Mouse (Mus musculus): ENCODE results near the gene Nqo1.

Nqo1 gene

GRCm38 (mm10) chr8:107403038-107403781 lies at the start of gene Nqo1:
Gene Nqo1 (minus strand): TSS chr8:107403206.
- DNase-seq (ENCODE audit: low read depth) = peak; percentile 74

- no peak for DNase-seq (ENCODE audit: low read depth)
Measured at GRCm38 (mm10) chr8:107451414-107452066, 48.5 kb upstream of the Nqo1 start.

- peak; percentile 42 for DNase-seq (ENCODE audit: low read depth)
Measured at GRCm38 (mm10) chr8:107449655-107450054, 46.6 kb upstream of the Nqo1 start.

- DNase-seq (ENCODE audit: low read depth) = no peak
Measured at GRCm38 (mm10) chr8:107449130-107449529, 46.1 kb upstream of the Nqo1 start.

- DNase-seq (ENCODE audit: low read depth) = peak; percentile 39
Measured at GRCm38 (mm10) chr8:107448382-107448889, 45.4 kb upstream of the Nqo1 start.

GRCm38 (mm10) chr8:107447713-107448112 lies 44.7 kb upstream of the Nqo1 start:
- DNase-seq (ENCODE audit: low read depth) = no peak

GRCm38 (mm10) chr8:107444626-107445025 lies 41.6 kb upstream of the Nqo1 start:
- DNase-seq (ENCODE audit: low read depth) = no peak

- DNase-seq (ENCODE audit: low read depth) = no peak
Measured at GRCm38 (mm10) chr8:107439880-107440625, 37.0 kb upstream of the Nqo1 start.

- no peak for DNase-seq (ENCODE audit: low read depth)
Measured at GRCm38 (mm10) chr8:107437711-107438110, 34.7 kb upstream of the Nqo1 start.

- peak; percentile 70 for DNase-seq (ENCODE audit: low read depth)
Measured at GRCm38 (mm10) chr8:107436841-107437421, 33.9 kb upstream of the Nqo1 start.

- DNase-seq (ENCODE audit: low read depth) = peak; percentile 87
Measured at GRCm38 (mm10) chr8:107435962-107436831, 33.2 kb upstream of the Nqo1 start, which contains the start of gene Wwp2. Gene Wwp2 (plus strand): TSS chr8:107436365.

- DNase-seq (ENCODE audit: low read depth) = no peak
Measured at GRCm38 (mm10) chr8:107435421-107435961, 32.5 kb upstream of the Nqo1 start.

- DNase-seq (ENCODE audit: low read depth) = no peak
Measured at GRCm38 (mm10) chr8:107430821-107431220, 27.8 kb upstream of the Nqo1 start.

- no peak for DNase-seq (ENCODE audit: low read depth)
Measured at GRCm38 (mm10) chr8:107425230-107425597, 22.2 kb upstream of the Nqo1 start.

GRCm38 (mm10) chr8:107424597-107425229 lies 21.7 kb upstream of the Nqo1 start, which contains the start of gene Nob1:
Gene Nob1 (minus strand): TSS chr8:107425051.
- peak; percentile 99 for DNase-seq (ENCODE audit: low read depth)

- DNase-seq (ENCODE audit: low read depth) = no peak
Measured at GRCm38 (mm10) chr8:107424176-107424575, 21.2 kb upstream of the Nqo1 start.

- DNase-seq (ENCODE audit: low read depth) = no peak
Measured at GRCm38 (mm10) chr8:107417001-107417400, 14.0 kb upstream of the Nqo1 start.

GRCm38 (mm10) chr8:107413881-107414280 lies 10.9 kb upstream of the Nqo1 start:
- DNase-seq (ENCODE audit: low read depth) = no peak

GRCm38 (mm10) chr8:107412552-107412951 lies 9.5 kb upstream of the Nqo1 start:
- no peak for DNase-seq (ENCODE audit: low read depth)

GRCm38 (mm10) chr8:107411391-107411790 lies 8.4 kb upstream of the Nqo1 start:
- DNase-seq (ENCODE audit: low read depth) = peak; percentile 64
